Mouse (Mus musculus) splenic B cell, adult 2 months (primary cell): ENCODE measurements at regions not wholly inside any gene's neighbourhood (a gene's known extent, or its start where the extent isn't known, plus 50 kb on each side); places are given as distances from the start of the nearest gene placed in this dataset.

ENCODE experiments used
- DNase-seq: peaks from one replicate; pipeline ENCODE4 v3.0.0-alpha.2; 2011; ENCODE audit warnings: low read depth, low spot score
- H3K27me3 ChIP-seq: 2 replicates; pipeline ENCODE4 v1.6.1; 2012; ENCODE audit warnings: mild to moderate bottlenecking, low read length, moderate library complexity, mixed read lengths; ENCODE audit not compliant: control insufficient read depth, poor library complexity, insufficient read depth, severe bottlenecking
- H3K36me3 ChIP-seq: 2 replicates; pipeline ENCODE4 v1.6.1; 2012; ENCODE audit warnings: mild to moderate bottlenecking, low read length, moderate library complexity, mixed read lengths; ENCODE audit not compliant: control insufficient read depth, poor library complexity, insufficient read depth, severe bottlenecking

DNA sequence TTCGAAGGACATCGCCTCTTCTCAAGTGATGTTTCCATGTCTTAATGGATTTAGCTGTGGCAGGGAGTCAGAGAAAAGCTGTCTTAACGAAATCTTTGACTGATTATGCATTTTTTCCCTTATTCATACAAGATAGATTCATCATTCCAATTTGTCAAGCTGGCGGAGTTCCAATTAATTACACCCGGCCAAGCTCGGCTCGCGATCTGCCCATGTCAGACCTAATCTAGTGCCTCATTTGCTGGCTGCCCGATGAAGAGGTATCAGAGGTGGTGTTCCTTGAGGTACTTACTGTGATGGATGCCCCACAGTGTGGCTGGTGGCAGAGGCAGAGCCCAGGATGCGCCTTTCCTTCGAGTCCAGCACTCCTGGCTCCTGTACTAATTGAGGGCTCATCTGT is 204.9 kb downstream of the Arrdc4 start:
- Histone ChIP-seq H3K27me3 (no peaks in the 10 kb centered on the region), H3K36me3 (no peaks in the 10 kb centered on the region)
- DNase-seq, result no peak

DNA sequence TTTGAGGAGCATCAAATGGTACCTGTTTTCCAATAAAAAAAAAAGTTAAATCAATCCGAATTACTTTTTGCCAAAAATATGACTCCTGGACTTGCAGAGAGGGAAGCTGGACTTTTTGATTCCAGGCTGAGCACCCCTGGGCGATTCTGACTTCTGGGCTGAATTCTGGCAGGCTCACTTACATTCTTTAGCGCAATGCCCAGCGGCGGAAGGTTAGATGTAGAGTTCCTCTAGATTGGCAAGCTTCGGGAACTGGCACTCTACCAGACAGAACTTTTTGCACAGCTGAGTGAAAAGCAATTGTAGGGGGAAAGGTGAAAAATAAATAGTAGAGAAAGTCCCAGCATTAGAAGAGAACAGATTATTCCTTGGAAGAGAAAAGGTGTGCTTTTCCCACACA is 235.5 kb downstream of the Fam169b start:
- no peak for DNase-seq
- Histone ChIP-seq H3K27me3 (no peaks in the 10 kb centered on the region), H3K36me3 (no peaks in the 10 kb centered on the region)

DNA sequence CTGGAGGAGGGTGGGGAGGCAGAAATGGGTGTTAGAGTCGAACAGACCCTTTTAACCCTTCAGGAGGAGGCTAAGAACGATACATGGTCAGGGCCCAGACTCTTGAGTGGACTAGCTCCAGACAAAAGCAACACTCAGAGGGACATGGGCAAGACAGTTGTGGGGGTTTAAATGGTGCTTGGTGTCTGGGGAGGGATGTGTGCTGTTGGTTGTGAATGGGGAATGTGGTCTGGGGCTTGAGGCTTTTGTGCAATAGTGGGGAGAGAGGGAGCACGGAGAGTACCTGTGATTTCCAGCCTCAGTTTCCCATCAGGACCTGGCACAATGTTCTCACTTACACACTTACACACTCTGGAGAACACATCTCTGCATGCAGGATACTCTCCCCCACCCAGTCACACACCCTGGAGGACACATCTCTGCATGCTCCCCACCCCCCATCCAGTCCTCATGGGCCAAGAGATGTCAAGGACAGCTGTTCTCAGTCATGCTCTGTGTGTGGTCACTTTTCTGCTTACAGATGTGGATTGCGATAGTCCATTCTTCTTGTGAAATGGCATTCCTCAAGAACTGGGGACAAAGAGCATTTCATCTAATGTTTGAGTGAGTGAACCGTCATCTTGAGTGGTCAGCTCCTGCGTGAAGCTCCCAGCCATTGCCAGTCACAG is 217.6 kb downstream of the Fam169b start:
- DNase-seq, result no peak
- H3K27me3 ChIP-seq, result no peaks in the 10 kb centered on the region
- no peaks in the 10 kb centered on the region for H3K36me3 ChIP-seq

DNA sequence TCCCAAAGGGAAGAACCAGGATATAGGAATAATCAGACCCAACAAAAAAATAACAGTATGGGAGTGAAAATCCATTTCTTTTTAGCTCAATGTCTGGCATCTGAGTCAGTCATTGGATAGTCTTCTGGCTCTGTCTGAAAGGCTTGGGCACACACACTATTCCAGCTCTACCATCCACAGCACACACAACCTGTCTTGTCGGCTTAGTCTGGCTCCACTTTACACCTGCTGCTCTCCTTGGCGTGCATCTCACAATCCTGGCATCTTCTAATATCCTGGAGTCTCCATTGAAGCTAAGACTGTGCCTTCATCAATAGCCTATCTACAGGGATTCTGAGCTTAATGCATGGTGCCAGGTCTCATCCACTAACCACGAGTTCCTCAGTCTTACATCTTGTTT is 213.0 kb downstream of the Fam169b start:
- DNase-seq, result no peak
- Histone ChIP-seq H3K36me3 (no peaks in the 10 kb centered on the region), H3K27me3 (no peaks in the 10 kb centered on the region)

DNA sequence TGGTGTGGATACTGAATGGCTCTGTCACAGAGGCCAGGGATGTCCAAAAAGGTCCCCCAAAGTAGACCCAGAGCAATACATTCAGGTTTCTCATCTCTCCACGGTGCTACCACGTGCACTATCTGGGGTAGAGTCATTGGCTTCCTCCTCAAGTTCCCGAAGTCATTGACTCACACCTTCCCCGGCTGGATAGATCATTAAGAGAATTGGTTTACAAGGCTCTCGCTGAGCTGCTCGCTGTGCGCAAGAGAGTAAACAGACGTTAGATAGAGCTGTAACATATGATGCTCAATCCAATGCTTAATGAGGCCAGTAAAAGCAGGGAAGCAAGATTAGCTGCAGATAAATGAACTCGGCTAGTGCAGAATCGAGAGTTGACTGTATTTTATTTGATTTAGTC is 208.9 kb downstream of the Fam169b start:
- no peak for DNase-seq
- H3K27me3 ChIP-seq, result no peaks in the 10 kb centered on the region
- H3K36me3 ChIP-seq, result no peaks in the 10 kb centered on the region

DNA sequence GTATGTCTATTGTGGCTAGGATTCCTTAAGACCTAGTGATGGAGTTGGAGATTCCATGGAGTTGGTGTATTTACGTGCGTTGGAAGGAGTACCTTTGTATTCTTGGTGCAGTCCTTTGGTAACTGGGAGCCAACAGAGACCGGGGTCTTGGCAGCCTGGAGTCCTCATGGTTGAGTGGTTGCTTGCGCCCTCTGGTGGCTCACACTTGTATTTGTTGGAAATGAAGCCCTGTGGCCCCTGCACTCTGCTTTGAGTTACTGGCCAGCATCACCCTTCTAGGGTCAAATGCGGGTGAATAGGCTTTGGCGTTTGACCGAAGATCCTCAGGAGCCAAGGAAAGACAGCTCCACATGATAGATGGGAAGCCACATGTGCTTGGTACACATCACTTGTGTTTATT is 207.1 kb downstream of the Fam169b start:
- H3K27me3 ChIP-seq, result no peaks in the 10 kb centered on the region
- peak; percentile 19 for DNase-seq
- H3K36me3 ChIP-seq, result no peaks in the 10 kb centered on the region

DNA sequence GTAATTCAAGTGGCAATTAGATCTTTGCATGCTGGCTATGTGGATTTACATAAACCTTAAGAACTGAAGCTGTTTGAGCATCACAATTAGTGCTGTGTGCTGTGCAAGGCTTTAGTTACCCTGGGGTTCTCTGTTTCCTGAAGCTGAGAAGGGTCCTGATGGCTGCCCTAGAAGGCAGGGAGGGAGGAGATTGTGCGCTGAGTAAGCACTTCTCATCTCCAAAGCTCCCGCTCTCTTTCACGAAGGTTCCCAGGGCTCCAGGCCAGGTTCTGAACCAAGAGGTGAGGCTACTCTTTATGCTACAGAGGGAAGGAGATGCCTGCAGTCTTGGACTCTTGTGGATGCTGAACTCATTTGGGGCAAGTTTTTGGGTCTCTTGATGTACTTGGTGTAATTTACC is 206.7 kb downstream of the Fam169b start:
- Histone ChIP-seq H3K27me3 (no peaks in the 10 kb centered on the region), H3K36me3 (no peaks in the 10 kb centered on the region)
- DNase-seq, result no peak

DNA sequence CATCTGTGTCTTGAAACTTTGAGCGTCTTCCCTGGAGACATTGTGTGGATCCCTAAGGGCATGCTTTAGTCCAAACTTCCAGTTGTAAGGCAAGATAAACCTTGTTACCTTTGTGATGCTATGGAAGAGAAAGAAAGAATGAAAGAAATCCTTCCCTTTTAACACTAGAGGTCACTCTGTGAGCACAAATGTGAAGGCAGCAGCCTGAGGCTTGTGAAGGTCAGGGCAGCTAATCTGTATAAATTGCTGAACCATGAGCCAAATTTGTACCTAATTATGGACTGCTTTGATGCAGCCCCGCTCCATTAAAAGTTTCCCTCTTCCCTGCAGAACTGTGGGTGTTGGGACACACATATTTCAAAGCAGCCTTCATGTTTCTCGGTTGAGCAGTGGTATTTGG is 204.4 kb downstream of the Fam169b start:
- H3K36me3 ChIP-seq, result no peaks in the 10 kb centered on the region
- H3K27me3 ChIP-seq, result no peaks in the 10 kb centered on the region
- DNase-seq, result no peak

DNA sequence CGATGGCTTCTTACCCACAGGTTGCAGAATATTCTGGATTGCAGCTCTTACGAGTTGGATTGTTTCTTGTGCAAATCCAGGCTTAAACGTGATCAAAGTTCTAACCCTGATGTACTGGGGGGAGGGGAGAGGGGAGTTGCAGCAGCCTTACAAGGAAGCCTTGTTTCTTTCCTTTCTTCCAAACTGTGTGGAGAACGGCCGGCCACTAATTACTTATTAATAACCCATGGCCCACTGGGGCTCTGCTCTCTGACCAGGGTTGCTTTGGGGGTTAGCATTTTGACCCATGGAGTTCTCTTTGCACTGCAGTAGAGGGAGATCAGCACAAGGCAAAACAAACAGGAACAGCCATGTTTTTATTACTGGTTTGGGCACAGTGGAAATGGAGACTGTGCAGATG is 199.2 kb downstream of the Fam169b start:
- DNase-seq, result no peak
- Histone ChIP-seq H3K36me3 (no peaks in the 10 kb centered on the region), H3K27me3 (no peaks in the 10 kb centered on the region)

DNA sequence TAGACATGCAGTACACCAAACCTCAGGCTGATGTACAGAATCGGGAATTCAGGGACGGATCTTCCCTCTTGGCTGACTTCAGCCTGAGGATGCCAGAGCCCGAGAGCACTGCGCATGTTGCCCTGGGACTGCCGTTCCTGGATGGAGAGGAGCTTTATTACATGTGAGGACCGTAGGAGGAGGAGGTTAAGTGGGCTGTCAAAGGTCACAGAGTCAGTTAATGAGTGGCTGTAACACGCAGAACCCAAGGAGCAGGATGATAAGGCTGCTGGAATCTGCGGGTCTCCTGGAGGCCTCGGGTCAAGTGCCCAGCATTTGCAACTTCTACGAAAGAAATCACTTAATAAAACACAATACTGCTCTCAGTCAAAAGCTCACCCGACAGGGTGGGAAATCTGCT is 197.3 kb downstream of the Fam169b start:
- H3K36me3 ChIP-seq, result no peaks in the 10 kb centered on the region
- DNase-seq, result no peak
- no peaks in the 10 kb centered on the region for H3K27me3 ChIP-seq

DNA sequence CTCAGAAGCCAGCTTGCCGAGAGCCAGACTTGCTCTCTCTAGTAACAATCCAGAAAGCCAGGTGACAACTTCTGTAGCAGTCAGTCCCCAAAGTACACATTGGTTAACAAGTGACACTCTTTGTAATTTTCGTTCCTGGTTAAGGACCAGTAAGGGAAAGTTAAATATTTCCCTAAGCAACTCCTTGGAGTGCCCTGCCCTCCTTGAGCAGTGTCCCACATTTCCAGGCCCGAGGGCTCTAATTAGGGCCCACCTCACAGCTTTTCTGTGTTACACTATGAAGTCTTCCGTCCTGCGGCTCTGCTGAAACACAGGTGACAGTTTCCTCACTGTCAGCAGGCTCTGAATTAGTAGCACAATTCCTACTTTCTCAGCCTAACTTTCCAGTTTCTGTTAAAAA is 194.9 kb downstream of the Fam169b start:
- no peak for DNase-seq
- Histone ChIP-seq H3K27me3 (no peaks in the 10 kb centered on the region), H3K36me3 (no peaks in the 10 kb centered on the region)

DNA sequence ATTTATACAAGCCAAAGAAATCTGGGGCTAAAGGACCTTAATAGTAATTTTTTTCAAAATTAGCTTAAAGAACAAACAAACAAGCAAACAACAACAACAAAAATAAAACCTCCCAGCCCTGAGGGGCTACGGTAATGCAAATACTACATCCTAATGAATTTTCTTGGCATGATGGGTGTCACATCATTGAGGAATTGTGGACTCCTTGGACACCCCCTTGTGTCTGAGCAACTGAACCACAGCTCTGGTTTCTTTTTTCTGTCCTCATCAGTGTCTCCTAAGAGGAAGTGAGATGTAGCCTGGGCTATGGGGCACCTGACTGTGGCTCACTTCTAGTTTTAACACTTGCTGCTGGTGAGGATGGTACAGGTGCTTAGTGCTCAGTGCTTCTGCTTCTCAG is 184.2 kb downstream of the Fam169b start:
- H3K27me3 ChIP-seq, result 0 out of 2 replicates have a peak, but pooled peaks cover 2% of the 10 kb centered on the region
- no peak for DNase-seq

DNA sequence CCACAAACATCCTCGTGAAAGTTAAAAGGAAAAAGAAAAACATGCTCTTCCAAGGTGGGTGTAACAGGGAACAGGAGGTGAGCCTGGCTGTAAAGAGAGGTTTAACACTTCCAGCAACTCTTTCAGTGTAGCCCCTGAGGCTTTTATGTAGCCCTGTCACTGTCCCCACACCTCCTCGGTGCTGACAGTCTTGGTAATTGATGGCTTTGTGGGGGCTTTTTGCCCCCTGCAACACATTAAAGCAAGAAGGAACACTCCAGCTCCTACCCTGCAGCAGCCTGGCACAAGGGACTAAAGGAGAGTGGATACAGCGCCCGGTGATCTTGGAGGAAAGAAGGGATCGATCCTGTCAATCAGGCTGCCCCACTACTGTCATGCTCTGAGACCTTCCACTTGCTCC is 181.8 kb downstream of the Fam169b start:
- Histone ChIP-seq H3K27me3 (0 out of 2 replicates have a peak, but pooled peaks cover 2% of the 10 kb centered on the region), H3K36me3 (no peaks in the 10 kb centered on the region)
- DNase-seq, result no peak

More for the DNA sequence above, 184.2 kb downstream of the Fam169b start:
- H3K36me3 ChIP-seq, result no peaks in the 10 kb centered on the region

DNA sequence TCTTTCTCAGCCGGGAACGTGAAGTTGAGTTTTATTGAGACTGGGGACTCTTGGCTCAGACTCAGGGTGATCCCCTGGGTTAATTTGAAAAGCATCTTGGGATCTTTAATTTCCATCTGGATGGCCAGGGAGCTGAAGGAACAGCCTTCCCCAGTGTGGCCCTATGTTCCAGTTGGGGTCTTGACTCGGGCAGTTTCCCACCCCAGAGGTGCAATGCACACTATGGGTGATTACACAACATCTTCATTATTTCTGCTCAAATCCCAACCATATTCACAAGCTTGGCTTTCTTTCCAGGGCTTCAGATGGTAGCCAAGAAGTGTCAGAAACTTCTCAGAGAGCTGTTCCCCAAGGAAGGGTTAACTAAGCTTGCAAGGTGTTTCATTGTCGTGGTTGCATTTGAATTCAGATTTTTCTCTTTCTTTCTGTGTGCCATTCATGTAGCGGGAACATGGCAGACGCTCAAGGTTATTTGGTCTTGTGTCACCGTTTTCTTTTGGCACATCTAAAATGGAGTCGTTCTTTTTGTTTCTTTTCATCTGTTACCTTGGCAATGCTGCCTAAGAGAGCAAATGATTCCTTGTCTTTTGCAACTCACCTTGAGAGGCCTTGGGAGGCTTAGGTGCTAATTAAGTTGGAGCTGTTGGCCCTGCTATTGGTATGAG is 179.5 kb downstream of the Fam169b start:
- DNase-seq, result no peak
- Histone ChIP-seq H3K27me3 (0 out of 2 replicates have a peak, but pooled peaks cover 2% of the 10 kb centered on the region), H3K36me3 (no peaks in the 10 kb centered on the region)

DNA sequence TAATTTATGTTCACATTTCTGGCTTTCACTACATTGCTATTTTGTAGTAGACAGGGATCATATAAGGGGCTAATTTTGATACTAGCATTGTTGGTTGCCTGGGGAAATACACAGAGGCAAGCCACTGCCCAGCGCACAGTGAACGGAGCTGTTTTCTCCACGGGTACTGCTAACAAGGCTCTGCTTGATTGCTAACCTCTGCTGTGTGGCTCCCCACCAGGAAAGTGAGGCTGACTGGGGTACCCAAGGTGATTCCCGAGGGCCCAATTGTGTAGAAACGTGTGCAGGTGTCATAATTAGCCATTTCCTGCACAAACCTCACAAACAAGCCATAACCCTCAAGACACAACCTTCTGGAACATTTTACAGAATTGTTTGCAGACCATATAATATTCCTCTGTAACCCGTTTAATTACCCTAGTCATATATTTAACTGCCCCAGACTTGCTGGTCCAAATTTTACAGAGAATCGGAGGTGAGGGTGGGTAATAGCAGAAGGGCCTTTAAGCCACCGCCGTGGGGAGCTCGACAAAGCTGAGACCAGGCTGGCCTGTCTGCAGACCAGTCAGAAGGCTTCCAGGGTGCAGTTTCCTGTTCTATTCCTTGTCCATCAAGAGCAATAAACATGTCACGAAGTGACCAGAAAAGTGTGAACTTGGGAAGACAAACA is 170.9 kb downstream of the Fam169b start:
- Histone ChIP-seq H3K27me3 (no peaks in the 10 kb centered on the region), H3K36me3 (no peaks in the 10 kb centered on the region)
- no peak for DNase-seq
